Mouse (Mus musculus) lung, postnatal 4 days (tissue): ENCODE results near the gene Syngr1.

ENCODE experiments used
- DNase-seq, 2 experiments: peaks; one replicate each; pipeline ENCODE4 v3.0.0; 2021

The Syngr1 gene

DNA sequence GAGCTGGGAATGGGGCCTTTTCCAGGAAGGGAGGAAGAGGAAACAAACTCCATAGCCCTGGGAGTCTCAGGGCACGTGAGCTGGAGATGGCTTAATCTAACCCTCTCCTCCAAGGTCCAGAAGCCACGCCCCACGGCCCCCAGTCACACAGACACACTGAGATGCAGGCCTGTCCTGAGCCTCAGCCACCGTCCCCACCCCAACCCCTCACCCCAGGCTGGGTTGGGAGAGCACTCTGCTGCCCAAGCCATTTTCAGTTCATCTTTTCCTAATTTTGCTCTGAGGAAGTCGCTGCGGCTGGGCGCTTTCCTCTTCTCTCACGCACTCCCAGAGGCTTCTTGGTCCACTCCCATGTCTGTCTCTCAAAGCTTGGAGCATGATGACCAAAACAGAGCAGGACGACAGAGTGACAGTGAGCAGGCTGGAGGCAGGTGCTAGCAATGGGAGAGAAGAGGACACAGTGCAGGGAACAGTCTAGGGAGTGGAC is 19.1 kb upstream of the Syngr1 start:
- peak in 1 of 2 experiments; percentile 47 for DNase-seq

DNA sequence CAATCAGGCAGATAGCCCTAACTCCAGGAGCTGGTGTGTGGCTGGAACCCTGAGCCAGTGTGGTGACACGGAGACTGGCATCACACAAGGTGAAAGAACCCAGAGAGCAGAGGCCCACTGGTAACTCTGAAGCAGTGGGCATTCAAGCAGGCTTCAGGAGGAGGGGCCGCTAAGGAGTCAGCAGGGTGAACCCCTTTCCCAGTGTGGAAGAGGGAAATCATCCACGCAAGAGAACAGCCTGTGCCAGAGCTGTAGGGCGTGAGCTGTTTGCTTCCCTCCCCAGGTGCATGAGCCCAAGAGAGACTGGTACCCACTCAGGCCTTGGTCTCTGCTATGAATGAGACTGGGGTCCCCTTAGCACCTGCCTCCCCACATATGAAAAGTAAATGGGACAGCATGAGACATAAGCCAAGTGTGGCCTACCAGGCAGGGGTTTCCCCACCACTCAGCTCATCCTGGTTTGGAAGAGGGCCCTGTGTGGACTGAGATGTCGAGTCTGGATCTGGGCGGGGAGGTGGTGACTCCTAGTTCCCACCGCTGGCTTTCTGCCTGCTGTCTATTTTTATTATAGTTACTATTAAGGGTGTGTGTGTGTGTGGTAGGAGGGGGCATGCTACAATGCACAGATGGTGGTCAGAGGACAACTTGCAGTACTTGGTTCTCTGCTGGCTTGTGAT is 18.4 kb upstream of the Syngr1 start:
- no peak for DNase-seq

DNA sequence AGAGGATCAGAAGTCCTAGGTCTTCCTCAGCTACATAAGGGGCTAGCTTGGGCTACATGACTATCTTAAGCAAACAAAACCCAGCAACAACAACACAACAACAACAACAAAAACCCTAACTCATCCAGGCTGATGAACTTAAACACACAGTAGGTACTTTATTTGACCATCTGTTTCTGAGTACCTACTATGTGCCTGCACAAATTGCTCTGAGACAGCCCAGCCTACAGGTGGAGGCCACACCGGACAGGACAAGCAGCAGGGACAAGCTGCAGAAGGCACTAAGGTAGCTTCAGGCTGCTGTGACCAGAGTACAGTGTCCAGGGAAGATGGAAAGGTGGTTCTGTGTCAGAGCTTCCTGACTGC is 17.9 kb upstream of the Syngr1 start:
- DNase-seq: no peak

DNA sequence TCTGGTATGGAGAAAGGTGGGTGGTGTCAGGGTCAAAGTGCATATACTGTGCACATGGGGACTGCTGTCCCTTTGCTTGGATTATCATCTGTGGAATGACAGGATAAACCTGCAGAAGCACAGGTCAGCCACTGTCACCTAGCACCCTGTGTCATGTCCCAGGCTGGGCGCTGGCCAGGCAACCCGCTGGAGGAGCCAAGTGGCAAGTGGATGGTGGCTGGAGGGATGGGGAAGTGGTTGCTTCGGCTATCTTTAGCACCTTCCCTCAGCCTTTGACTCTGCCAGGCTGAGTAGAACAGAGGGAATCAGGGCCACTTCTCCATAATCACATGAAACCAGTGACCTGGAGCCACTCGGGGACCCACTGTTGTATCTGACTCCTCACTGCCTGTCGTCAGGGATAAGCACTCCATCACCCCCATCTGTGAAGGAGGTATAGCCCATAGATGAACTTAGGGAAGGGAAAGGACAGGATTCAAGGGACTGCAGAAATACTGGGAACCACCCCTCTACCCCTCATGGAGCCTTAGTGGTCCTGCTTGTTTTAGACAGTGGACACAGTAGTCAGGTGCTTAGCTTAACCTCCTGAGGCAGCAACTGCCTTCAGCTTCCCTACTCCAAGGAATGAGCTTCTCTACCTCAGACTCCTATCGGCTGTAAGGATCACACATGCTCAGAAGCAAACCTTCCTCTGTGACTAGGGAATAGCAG is 16.3 kb upstream of the Syngr1 start:
- no peak for DNase-seq

DNA sequence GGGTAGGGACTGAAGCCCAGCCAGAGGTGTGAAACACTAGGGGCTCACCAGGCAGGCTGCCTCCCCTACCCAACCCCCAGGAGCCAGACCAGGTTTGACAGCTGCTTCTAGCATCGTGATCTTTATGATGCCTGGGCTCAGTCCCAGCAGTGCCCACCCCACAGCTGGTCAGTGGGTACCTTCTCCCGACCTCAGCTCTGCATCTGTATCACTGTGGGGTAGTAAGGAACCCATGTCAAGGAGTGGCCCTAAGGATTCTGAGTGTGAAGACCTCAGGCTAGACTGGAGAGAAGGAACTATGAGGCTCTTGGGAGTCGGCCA is 15.8 kb upstream of the Syngr1 start:
- DNase-seq: no peak

DNA sequence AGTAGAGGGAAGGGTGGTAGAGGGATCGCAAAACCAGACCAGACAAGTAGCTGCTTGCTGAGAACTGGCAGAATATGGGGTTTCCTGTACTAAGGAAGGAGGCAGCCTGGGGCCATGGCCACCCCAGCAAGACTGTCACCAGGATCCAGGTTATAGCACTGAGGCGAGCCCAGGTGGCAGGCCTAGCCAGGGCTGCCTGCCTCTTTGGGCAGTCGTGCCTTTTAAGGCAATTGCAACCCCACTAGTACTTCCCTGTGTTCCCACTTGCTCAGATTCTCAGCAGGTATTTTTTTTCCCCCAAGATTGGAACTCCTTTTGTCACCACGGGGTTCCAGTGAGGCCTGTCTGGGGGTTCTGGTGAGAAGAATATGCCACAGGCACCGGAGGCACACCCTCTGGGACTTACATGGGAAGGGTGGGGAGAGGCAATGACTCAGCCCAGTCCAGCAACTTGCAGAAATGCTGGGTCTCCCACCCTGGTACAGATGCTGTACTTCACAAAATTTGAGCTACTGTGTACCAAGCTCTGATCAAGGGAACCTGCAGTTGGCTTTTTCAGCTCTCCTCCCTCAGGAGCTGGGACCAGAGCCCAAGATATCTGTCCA is 15.3 kb upstream of the Syngr1 start:
- no peak for DNase-seq

DNA sequence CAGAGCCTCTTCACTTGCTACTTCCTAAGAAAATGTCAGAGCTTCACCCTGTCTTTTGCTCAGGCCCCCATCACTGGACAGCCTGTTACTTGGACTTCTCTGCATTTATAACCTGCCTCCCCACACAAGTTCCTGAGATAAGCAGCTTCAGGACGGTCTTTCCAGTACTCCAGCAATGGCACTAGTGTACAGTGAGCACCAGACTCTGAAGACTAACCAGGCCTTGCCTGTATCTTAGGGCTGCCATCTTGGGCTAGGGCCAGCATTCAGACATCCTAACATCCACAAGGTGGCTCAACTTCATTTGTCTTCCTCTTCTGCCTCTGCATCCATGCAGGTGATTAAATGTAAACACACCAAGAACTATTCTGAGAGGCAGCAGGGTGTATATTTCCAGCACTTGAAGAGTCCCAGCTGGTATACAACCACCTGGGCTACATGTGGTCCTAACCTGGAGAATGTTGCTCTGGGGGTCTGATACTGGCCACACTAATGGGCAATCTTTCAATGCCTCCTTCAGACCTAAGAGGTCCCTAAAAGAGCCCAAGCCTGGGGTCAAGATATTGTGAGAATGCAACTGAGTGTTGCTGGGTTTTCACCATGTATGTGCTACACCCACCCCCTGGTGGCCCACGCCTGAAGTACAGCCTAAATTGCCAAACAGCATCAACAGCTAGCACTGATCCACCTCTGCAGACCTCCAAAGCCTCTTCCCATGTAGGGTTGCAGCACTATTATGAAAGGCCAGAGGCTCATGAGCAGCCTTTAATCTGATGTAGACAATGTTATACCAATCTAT is 14.6 kb upstream of the Syngr1 start:
- peak; percentile 74 to 82 for DNase-seq

DNA sequence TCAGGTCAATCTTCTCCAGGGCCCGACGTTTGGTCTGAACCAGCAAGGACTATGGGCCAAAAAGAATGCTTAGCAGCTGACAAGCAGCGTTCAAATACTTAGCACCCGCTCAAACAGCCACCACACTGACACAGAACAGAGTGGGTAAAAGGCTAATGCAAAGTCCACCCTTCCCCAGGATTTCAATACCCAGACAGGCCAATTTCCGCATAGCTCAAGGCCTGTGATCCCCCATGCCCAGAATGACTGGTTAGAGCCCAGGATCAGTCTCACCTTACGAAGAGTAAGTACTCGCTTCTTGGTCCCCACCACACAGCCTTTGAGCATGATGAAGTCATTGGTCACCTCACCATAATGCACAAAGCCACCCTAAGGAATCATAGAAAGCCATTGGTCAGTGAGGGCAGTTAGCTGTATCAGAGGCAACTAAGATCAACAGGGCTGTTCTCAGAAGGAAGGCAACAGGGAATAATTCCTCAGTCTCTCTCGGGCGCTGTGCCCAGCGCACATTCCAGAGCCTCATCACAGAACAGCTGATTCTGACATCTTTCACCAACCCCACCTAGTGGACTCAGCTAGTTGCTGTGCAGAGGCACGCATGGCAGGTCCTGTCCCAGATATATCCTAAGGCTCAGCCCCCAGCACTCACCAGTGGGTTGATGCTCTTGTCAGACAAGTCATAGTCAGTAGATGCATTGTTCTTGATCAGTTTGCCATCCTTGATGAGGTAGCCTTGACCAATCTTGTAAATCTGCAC is 12.9 kb upstream of the Syngr1 start:
- DNase-seq: peak in 1 of 2 experiments; percentile 58

DNA sequence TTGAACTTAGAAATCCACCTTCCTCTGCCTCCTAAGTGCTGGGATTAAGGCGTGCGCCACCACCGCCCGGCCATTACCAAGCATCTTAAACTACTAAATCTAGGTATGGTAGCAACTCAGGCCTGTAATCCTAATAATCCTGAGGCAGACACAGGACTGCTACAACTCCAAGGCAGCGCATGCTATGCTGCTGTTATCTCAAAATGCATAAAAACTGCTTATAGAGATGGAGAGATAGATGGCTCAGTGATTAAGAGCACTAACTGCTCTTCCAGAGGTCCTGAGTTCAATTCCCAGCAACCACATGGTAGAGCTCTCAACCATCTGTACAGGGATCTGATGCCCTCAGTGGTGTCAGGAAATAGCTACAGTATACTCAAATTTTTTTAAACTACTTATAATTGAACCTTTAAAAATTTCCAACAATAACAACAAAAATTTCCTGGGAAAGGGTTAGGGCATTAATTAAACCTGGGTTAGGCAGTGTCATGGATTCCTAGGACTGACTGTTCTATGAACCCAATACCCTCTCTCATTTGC is 11.9 kb upstream of the Syngr1 start:
- no peak for DNase-seq

DNA sequence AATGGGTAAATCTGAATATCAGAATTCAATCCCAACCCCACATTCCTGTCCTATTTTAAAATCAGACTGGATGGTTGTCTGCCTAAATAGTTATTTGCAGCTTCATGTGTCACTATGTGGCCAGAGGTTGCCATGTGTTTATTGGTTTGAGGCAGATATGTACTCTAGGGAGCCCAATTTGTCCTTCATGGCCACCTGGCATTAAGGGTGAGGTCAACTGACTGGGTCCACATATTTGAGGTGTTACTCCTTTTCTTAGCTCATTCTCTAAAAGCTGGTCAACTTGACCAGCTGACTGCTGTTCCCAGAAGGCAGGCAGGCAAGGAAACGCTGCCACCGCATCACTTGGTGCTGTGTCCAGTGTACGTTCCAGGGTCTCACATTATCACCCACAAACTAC is 11.2 kb upstream of the Syngr1 start:
- DNase-seq: no peak

DNA sequence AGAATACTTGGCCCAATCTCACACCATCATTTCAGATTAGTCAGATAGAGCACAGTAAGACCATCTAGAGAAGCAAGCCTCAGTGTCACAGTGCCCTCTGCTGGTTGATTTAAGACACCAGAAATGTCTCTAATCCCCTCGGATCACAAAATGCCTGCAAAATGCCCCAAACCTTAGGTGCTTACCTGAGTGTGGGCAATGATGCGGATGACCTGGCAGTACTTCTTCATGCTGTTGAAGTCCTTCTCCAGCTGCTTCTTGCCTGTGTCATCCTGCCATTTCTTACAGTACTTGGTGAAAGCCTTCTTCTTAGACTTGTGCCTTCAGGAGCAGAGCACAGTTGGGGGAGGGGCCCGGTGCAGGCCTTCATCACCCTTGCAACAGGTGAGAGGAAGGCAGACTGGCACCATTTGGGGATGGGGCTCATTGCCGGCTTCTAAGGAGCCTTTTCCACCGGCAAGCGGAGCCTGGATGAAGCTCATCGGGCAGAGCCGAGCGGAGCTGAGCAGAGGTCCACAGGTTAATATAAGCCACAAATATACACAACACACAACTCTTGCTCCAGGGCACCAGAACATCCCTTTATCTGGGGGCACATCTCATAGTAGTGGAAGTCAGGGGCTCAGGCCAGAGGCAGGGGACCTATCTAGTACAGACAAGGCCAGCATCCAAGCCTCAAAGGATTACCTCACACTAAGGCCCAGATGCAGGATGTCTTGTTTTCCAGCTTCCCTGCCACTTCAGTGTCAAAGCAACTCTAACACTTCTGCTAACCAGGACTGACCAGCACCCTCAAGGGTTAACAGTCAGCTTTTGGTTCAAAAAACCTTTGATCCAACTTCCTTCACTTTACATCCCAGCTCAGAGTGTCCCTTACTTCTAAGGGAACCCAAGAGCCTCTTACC is 10.2 kb upstream of the Syngr1 start:
- no peak for DNase-seq

DNA sequence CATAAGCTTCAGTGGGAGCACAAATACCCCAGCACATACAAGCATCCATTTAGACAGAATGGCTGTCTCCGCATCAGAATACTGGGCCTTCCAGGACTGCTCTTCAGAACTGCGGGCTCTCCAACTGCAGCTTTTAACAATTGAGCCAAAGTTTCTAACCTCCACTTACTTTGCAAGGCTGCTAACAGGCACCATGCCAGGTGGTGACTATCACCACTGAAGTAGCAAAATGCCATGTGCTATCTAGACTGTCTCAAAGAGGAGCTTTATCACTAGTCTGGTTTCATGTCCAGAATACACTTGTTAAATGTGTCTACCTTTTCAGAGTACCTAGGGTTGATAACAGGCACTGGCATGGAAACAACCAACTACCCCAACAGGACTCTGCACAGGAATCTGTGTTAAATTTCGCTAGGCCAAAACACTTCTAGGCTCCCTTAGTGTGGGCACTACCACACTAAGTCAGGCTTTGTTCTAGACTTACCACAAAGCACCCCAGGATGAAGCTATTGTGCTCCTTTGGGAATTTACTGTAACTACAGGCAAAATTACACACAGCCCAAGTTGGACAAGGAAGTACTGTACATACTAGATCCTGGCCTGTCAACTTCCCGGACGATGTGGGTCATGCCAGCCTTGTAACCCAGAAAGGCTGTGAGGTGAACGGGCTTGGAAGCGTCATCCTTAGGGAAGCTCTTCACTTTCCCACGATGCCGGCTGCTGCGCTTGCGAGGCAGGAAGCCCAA is 9.2 kb upstream of the Syngr1 start:
- DNase-seq: no peak

DNA sequence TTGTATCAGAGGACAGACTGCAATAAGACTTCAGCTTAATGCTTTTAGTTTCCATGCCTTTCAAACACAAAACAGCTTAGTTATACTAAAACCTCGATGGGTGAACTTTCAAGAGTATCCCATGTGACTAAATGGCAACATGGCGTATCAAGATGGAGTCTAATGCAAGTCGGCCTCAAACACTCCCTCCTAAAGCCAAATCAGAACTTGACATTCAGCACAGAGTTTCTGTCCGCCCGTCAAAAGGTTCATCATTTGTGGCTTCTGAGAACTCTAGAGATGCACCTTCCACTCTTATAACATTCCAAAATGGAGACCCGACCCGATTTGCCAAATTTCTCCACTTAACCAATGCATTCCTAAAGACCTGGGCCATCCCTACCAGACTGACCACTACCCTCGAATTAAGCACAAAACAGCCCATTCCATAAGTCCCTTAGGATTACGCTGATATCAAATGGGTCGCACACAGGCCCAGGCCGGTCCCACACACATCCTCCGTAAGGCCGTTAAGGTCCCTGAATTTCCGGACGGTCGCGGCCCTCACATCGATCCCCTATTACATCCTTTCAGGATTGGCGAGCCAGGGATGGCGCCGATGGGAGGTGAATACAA is 8.4 kb upstream of the Syngr1 start:
- no peak for DNase-seq

DNA sequence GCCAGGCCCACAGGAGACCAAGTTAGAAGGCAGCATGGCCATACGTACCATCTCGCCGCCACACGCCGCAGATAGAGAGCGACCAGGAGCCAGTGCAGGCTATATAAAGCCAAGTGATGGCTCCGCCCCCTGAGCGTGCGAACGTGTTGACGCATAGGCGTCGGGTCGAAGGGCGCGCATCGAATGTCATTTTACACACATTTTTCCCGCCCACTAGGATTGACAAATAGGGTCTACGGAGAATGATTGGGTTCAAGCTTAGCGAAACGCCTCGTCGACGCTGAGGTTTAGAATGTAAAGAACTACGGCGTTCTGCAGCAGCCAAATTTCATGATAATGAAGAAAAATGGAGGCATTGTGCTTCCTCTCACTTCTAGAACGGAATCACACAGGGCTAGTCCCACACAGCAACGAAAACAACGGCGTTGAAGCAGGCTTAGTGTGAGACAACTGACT is 7.8 kb upstream of the Syngr1 start:
- peak; percentile 98 to 99 for DNase-seq

DNA sequence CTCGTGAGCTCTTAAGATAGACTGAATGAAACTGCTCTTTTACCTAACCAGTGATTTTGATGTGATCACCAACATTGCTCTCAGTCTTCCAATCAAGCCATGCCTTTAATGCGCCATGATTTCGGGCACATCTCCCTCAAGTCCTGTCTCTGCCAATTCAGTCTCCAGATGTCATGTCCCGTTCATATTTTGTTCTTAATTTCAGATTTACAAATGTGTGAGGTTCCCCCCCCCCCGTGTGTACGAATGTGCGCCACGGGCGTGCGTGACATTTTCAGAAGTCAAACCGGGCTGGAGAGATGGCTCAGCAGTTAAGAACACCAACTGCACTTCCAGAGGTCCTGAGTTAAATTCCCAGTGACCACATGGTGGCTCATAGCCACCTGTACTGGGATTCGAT is 7.4 kb upstream of the Syngr1 start:
- DNase-seq: no peak

DNA sequence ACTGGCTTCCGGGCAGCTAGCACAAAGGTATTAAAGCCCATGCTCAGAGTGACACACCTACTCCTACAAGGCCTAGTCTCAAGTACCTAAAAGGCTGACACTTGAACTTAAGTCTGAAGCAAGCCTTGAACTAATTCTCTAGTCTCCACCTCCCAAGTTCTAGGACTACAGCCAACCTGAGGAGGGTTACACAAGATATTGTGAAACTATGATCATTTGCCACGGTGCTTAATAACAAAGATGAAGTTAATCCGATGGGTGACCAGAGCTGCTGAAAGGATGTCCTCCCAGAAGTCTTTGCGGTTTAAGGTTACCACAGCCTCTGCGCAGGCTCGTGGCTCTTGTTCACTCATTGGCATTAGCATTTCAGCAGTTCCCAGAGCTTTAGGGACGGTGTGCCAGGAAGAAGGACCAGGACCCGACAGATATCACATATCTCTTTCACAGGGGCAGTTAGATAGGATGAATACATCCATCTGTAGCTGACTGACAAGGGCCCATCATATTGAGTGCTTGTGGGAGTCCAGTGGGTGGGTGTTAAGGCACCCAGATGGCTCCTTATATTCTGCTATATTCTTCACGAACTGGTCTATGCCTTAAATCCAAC is 3.6 kb upstream of the Syngr1 start:
- no peak for DNase-seq

DNA sequence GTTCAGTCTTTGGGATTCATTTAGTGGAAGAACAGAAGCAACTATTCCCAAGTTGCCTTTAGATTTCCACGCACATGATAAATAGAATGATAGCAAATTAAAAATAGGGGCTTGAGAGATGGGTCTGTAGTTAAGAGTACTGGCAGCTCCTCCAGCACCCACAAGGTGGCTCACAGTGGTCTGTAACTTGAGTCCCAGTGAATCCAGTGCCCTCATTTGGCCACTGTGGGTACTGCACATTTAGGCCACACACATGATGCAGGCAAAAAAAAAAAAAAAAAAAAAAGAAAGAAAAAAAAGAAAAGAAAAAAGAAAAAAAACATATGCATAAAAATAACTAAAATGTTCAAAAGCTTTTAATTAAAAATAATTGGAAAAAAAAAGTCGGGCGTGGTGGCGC is 2.5 kb upstream of the Syngr1 start:
- DNase-seq: peak; percentile 90 to 94

DNA sequence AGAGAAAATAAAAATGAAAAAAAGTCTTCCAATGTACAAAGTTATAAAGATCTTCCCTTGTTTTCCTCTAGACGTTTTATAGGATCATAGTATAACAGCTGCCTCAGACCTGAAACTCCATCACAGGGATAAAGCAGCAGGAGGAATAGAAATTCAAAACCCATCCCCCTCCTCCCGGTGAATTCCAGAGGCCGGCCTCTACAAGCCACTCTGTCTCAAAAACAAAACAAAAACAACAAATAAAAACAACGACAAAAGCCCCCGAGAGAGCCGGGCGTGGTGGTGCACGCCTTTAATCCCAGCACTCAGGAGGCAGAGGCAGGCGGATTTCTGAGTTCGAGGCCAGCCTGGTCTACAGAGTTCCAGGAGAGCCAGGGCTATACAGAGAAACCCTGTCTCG is 979 bp upstream of the Syngr1 start:
- DNase-seq: no peak

DNA sequence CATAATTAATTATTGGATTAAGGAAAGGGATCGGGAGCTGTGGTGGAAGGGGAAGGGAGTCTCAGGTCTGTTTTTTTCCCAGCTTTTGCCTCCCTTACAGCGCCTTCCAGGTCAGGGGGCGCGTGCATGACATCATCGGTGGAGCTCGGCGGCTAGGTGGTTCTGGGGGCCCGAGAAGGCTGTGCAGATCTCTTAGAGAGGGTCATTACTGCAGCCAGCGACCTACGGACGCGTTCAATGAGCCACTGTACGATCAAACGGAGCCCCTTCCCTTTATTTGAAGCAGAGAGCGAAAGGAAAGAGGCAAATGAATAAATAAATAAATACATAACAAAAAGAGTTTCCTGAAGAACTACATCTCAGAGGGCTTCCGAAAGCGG is 403 bp upstream of the Syngr1 start:
- DNase-seq: no peak

DNA sequence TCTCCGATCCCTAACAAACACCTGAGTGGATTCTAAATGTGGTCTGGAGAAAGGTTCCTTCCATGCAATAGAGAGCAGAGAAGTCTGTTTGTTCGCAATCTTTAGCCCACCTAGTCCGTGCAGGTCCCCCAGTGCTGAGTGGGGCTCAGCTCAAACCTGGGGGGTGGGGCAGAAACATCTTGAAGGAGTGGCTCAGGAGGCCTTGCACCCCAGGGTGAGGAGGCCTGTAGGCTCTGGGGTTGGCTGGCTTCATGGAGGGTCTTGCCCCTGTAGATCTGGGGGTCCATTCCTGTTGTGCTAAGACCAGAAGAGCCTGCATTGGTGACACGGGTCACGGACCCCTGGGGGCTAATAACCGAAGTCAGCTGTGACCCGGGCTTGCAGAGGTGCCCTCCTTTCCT is 907 bp downstream of the Syngr1 start:
- no peak for DNase-seq
